Mouse (Mus musculus) ES-E14 (cell line): ENCODE data around the gene Smc1b.

Experiments
- CHD2 ChIP-seq: IDR thresholded peaks from 2 replicates; pipeline ENCODE4 v1.6.1; 2014; ENCODE audit warnings: mild to moderate bottlenecking, low read depth, low read length, inconsistent platforms
- MAFK ChIP-seq: IDR thresholded peaks from 2 replicates; pipeline ENCODE4 v1.6.1; 2014; ENCODE audit warnings: mild to moderate bottlenecking, low read depth, low read length, inconsistent platforms; ENCODE audit not compliant: insufficient read depth
- ZC3H11A ChIP-seq: IDR thresholded peaks from 2 replicates; pipeline ENCODE4 v1.6.1; 2012; ENCODE audit warnings: low read depth, mild to moderate bottlenecking, inconsistent platforms, low read length, borderline replicate concordance
- ZNF384 ChIP-seq: IDR thresholded peaks from 2 replicates; pipeline ENCODE4 v1.6.1; 2012; ENCODE audit warnings: low read depth, low read length, inconsistent platforms

DNA sequence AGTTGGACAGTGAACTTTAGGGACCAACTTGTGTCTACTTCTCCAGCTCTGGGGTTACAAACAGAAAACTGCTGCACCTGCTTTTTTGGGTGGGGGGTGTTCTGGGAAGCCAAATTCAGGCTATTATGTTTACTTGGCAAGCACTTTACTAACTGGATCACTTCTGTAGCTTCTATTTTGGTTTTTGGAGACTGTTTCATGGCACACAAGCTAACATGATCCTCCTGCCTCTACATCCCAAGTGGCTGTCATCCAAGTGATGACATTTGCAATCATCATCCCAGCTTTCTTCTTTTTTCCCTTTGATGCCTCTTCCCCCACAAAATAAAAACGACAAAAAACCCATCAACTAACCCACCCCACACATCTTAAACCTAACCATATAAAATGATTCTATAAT lies 46.1 kb downstream of the Smc1b start:
- TF ChIP-seq ZC3H11A, result no peak
- no peak for TF ChIP-seq ZNF384
- TF ChIP-seq CHD2, result no peak
- TF ChIP-seq MAFK, result no peak
